Mouse (Mus musculus) stomach, embryonic 15.5 days (tissue): ENCODE data around the gene Krtap5-1. TPM values are rescaled to one million over a fixed set of nuclear protein-coding genes. Genes with fewer than 3 reads are reported as not detected.
A peak's percentile ranks its signal among the peaks of the same experiment; 100 is the strongest.
"Not testable (repeated sequence)": the region's sequence is repeated elsewhere in the genome, so short reads cannot be mapped to it uniquely, and the experiment has no call there.

Experiments
- ATAC-seq: fragments of 200-750 bp; cut with Nextera tagmentation; 2 replicates; pipeline ENCODE4 v1.8.0; 2017; ENCODE audit warnings: low read depth, moderate number of reproducible peaks, moderate TSS enrichment; ENCODE audit not compliant: insufficient read depth, low FRiP score
- H3K27ac ChIP-seq: fragments of 300-500 bp; sonication (generic); 2 replicates; pipeline ENCODE4 v1.5.1; 2015; ENCODE audit warnings: mild to moderate bottlenecking, inconsistent platforms
- H3K27me3 ChIP-seq: fragments of 300-500 bp; sonication (generic); replicated peaks from 2 replicates; pipeline ENCODE4 v1.6.1; 2015; ENCODE audit warnings: inconsistent platforms
- H3K36me3 ChIP-seq: fragments of 300-500 bp; sonication (generic); 2 replicates; pipeline ENCODE4 v1.6.1; 2015; ENCODE audit warnings: inconsistent platforms
- H3K4me1 ChIP-seq: fragments of 300-500 bp; sonication (generic); 2 replicates; pipeline ENCODE4 v1.6.1; 2015; ENCODE audit warnings: inconsistent platforms
- H3K4me2 ChIP-seq: fragments of 300-500 bp; sonication (generic); 2 replicates; pipeline ENCODE4 v1.6.1; 2015; ENCODE audit warnings: mild to moderate bottlenecking, inconsistent platforms
- H3K4me3 ChIP-seq: fragments of 300-500 bp; sonication (generic); replicated peaks from 2 replicates; pipeline ENCODE4 v1.5.1; 2015; ENCODE audit warnings: inconsistent platforms
- H3K9ac ChIP-seq: fragments of 300-500 bp; sonication (generic); 2 replicates; pipeline ENCODE4 v1.6.1; 2015; ENCODE audit warnings: inconsistent platforms
- H3K9me3 ChIP-seq: fragments of 300-500 bp; sonication (generic); 2 replicates; pipeline ENCODE4 v1.6.1; 2016; ENCODE audit warnings: inconsistent platforms
- WGBS: fragments of 180-500 bp; shearing (Covaris S2); methylation state at CpG from one replicate; pipeline ENCODE4 v1.1.7; 2015; 5-methylcytosine and 5-hydroxymethylcytosine counted together
- polyA plus RNA-seq: library from polyadenylated mRNA; unstranded; fragments of >200 nt; fragmentation: Nextera tagmentation; extraction: Ambion mirVana; gene quantifications from 2 replicates; pipeline ENCODE4 v1.2.1, GENCODE M21; 2015

Krtap5-1 gene
- not detected in 2 replicates for polyA plus RNA-seq

DNA sequence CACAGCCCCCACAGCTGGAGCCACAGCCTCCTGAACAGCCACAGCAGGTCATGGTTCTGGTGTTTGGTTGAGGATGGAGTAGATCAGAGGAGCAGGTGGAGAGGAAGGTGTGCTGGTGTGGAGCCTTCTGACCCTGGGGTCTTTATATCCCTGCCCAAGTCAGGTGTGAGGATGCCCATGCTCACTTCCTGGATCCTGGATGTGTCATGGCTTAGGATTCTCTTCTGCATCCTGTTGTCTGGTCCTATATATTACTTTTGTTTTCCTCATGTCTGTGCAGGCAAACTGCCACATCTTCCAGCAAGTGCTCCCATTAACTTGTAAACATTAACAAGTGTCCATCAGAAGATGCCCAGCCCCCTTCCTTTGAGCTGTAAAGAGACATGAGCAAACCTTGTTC, at the start of gene Krtap5-1:
TSS of gene Krtap5-1 (minus strand) at position 101 of the 400 bp plus-strand sequence.
- H3K4me1 ChIP-seq, H3K9ac ChIP-seq, H3K36me3 ChIP-seq, H3K27ac ChIP-seq, H3K9me3 ChIP-seq, H3K4me3 ChIP-seq, H3K27me3 ChIP-seq, H3K4me2 ChIP-seq, ATAC-seq: not testable (repeated sequence)

DNA sequence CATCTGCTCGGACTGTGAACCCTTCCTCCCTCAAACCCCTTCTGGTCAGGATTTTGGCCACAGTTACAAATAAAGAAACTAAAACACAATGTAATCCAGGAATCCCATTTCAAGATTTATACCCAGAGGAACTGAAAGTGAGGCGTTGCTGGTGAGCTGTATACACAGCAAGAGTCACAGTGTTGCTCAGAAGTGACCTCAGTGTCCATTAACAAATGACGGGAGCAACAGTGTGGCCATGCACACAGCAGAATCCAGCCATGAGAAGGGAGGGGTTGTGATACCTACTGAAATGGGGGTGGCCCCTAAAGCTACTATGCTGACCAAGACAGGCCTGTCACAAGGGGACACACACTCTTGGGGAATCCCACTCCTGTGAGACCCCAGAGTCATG, 45.3 kb upstream of the Krtap5-1 start:
- WGBS, result 49% methylated on average over 3 of the region's 3 CpGs
- Histone ChIP-seq H3K27ac (peak overlapping the region; percentile 65), H3K36me3 (no peaks in the 10 kb centered on the region), H3K9me3 (no peaks in the 10 kb centered on the region), H3K27me3 (no peaks in the 10 kb centered on the region), H3K9ac (no peak overlapping the region), H3K4me1 (peaks cover 6% of the 10 kb centered on the region; the same call in 1 of the 2 replicates), H3K4me2 (no peak overlapping the region), H3K4me3 (no peak overlapping the region)
- peak; percentile 24; the same call in 1 of the 2 replicates for ATAC-seq

DNA sequence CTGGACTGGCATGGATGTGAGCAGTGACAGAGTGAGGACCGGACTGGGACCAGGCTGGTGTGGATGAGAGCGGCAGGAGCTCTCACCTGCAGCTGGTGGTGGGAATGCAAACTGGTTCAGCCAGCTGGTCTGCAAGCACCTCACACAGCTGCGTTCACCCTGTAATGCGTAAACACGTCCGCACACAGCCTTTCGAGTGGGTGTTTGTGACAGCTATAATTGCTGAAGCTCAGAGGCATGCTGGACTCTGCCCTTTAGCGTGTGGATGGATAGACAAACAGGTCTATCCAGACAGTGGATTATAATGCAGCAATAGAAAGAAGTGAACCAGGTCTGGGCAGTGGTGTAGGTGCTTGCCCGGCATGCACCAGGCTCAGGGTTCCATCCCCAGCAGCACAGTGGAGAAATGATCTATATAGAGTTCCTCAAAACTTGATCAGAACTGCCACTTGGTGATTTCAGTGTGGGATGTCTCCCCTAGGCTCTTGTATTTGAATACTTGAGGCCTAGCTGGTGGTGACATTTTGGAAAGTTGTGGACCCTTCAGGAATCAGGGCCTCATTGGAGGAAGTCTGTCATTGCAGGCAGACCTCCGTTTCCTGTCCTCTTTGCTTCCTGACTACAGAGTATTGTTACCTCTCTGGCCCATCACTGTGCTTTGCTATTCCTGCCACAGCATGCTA, 44.8 kb upstream of the Krtap5-1 start:
- no peak overlapping the region for H3K4me2 ChIP-seq
- ATAC-seq, result peak; percentile 59; the same call in 1 of the 2 replicates
- H3K9me3 ChIP-seq, result no peaks in the 10 kb centered on the region
- H3K4me3 ChIP-seq, result no peak overlapping the region
- H3K27ac ChIP-seq, result peak overlapping the region; percentile 67
- 49% methylated on average over 10 of the region's 10 CpGs for WGBS
- H3K4me1 ChIP-seq, result peaks cover 6% of the 10 kb centered on the region; the same call in 1 of the 2 replicates
- H3K27me3 ChIP-seq, result no peaks in the 10 kb centered on the region
- no peak overlapping the region for H3K9ac ChIP-seq
- no peaks in the 10 kb centered on the region for H3K36me3 ChIP-seq

DNA sequence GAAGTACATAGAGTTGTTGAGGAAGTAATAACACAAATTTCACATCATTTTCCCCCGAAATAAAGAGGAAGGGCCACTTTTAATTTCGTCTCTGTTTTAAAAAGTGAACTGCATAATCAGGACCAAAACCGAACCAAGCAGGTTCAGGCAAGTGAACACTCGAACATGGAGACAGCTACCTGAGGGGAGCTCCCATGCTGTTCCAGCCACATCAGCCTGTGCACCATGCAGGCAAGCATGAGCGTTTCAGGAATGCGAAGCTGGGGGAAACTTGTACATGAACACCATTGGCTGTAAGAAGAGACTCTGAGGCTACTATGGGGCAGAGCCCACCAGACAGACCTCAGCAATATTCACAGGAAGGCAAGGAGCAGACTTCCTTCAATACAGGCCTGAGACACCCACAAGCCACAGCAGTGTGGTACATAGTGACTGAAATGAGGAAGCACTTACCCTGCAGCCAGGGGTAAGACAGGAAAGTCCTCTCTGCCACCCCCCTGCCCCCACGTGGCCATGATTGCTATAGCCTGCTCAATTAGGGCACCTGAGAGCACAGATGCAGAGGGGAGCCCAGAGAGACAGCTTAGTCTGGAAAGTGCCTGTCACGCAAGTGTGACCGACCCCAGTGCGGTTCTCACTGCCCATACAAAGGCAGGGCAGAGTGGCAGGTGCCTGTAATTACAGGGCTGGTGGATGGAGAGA, 43.5 kb upstream of the Krtap5-1 start:
- H3K4me3 ChIP-seq, result no peak overlapping the region
- no peak overlapping the region; the same call in 1 of the 2 replicates for H3K4me2 ChIP-seq
- H3K27me3 ChIP-seq, result no peaks in the 10 kb centered on the region
- H3K9me3 ChIP-seq, result no peaks in the 10 kb centered on the region
- peaks cover 6% of the 10 kb centered on the region; the same call in 1 of the 2 replicates for H3K4me1 ChIP-seq
- ATAC-seq, result peak; percentile 21; the same call in 1 of the 2 replicates
- no peaks in the 10 kb centered on the region for H3K36me3 ChIP-seq
- H3K27ac ChIP-seq, result peak overlapping the region; percentile 22; the same call in 1 of the 2 replicates
- H3K9ac ChIP-seq, result no peak overlapping the region
- 55% methylated on average over 10 of the region's 10 CpGs for WGBS

DNA sequence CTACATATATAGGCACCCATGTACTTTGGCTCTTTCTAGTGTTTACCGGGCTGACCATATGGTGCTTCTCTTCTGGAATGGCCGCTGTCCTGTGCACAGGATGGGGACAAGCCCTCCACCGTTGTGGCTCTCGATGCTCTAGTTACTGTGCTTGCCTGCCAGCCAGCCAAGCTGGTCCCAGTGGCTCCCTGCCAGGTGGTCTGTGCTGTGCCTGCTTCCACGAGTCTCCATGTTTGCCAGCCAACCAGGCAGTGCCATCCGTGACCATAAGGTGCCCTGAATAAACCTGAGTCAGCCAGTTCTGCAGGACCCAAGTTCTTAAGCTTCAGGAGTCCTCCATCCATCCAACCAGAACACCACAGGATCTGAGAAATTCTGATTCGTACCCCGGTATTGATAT, 38.2 kb upstream of the Krtap5-1 start:
- H3K4me2 ChIP-seq, result no peak overlapping the region
- ATAC-seq, result no peak
- H3K9me3 ChIP-seq, result no peaks in the 10 kb centered on the region
- WGBS, result 88% methylated on average over 8 of the region's 8 CpGs
- H3K36me3 ChIP-seq, result no peaks in the 10 kb centered on the region
- no peak overlapping the region for H3K9ac ChIP-seq
- no peak overlapping the region for H3K27ac ChIP-seq
- peaks cover 13% of the 10 kb centered on the region; the same call in 1 of the 2 replicates for H3K4me1 ChIP-seq
- no peaks in the 10 kb centered on the region for H3K27me3 ChIP-seq
- no peak overlapping the region for H3K4me3 ChIP-seq

DNA sequence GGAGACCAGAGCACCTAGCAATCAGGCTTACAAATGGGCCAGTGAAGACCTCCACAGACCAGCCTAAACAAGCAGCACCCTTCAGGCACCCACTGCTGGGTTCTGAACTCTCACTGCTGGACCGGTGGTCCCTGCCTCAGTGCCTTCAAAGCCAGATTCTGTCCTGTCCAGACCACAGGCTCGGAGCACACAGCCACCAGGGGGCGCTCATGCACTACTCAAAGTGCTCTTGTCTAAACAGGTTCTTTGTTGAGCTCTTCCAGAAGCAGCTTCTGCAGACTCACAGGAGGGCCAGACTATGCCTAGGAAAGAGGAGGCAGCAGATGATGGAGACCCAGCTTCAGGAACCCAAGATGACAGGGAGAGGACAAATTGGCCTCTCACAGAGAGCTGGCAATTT, 37.3 kb upstream of the Krtap5-1 start:
- peaks cover 21% of the 10 kb centered on the region; the same call in 1 of the 2 replicates for H3K4me1 ChIP-seq
- WGBS, result 4% methylated on average over 3 of the region's 3 CpGs
- no peak overlapping the region for H3K4me2 ChIP-seq
- no peak overlapping the region for H3K9ac ChIP-seq
- no peaks in the 10 kb centered on the region for H3K9me3 ChIP-seq
- H3K27me3 ChIP-seq, result no peaks in the 10 kb centered on the region
- no peak overlapping the region for H3K4me3 ChIP-seq
- peak; percentile 72; the same call in 1 of the 2 replicates for ATAC-seq
- H3K36me3 ChIP-seq, result no peaks in the 10 kb centered on the region
- H3K27ac ChIP-seq, result no peak overlapping the region

DNA sequence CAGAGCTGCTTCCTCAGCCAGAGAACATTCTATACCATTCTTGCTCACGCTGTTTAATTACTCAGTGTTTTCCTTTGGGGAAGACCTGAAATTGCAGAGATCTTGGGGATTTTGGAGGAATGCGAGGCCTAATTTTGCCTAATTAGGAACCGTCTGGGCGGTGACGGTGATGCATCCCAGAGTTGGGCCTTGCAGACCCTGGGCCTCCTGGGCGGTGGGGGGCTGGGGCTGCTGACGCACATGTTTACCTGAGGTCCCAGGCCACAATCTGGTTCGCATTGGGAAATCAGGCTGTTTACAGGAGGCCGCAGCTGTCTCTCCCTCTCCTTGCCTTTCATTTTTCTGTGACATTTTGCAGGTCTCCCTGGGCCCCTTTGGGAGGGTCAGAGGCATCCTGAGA, 35.8 kb upstream of the Krtap5-1 start:
- H3K9ac ChIP-seq, ATAC-seq, H3K27me3 ChIP-seq, H3K4me3 ChIP-seq, H3K9me3 ChIP-seq, H3K36me3 ChIP-seq, H3K4me2 ChIP-seq: not testable (repeated sequence)
- H3K4me1 ChIP-seq, result peaks cover 27% of the 10 kb centered on the region; the same call in 1 of the 2 replicates
- H3K27ac ChIP-seq, result peak overlapping the region; percentile 54; the same call in 1 of the 2 replicates
- WGBS, result 63% methylated on average over 6 of the region's 9 CpGs

DNA sequence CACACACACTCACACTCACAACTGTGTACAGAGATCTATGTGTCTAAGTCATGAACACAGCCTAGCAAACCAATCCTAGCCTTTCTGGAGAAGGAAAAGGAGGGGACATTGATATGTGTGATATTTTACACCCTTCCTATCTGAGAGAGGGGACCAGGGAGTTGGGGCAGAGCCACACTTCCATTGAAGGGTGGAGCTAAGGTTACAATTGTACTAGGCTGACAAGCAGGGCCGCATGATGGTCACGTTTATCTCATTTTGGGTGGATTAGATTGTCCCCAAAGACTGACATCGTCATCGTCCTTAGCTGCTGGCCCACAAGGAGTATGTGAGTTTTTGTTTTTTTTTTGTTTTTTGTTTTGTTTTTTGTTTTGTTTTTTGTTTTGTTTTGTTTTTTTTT, 34.4 kb upstream of the Krtap5-1 start:
- Histone ChIP-seq H3K9me3 (no peaks in the 10 kb centered on the region), H3K9ac (no peak overlapping the region), H3K27ac (peak overlapping the region; percentile 63; the same call in 1 of the 2 replicates), H3K36me3 (no peaks in the 10 kb centered on the region), H3K4me1 (peaks cover 33% of the 10 kb centered on the region), H3K27me3 (no peaks in the 10 kb centered on the region), H3K4me2 (no peak overlapping the region), H3K4me3 (no peak overlapping the region)
- no peak for ATAC-seq
- 85% methylated on average over 4 of the region's 4 CpGs for WGBS

DNA sequence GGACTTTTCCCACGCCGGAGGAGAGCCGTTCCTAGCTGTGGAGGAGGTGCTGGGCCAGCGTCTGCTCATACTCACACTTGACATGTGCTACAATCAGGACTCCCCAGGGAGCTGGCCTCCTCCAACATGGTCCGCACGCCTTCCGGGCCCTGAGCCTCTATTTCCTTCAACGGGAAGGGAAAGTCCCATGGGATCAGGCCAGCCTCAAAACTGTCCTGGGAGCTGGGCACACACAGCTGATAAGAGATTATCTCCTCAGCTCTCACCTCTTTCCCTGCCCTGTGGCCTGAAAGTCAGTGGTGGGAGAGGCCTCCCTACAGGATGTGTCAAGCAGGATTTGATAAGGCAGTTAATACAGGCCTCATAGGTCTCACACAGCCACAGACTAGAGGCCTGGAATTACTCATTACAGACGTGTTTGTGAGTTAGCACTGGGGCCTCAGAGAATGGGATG, 33.4 kb upstream of the Krtap5-1 start:
- H3K9me3 ChIP-seq, result no peaks in the 10 kb centered on the region
- H3K27me3 ChIP-seq, result no peaks in the 10 kb centered on the region
- no peaks in the 10 kb centered on the region for H3K36me3 ChIP-seq
- no peak overlapping the region for H3K4me2 ChIP-seq
- H3K27ac ChIP-seq, result peak overlapping the region; percentile 63
- peak; percentile 64 for ATAC-seq
- H3K9ac ChIP-seq, result no peak overlapping the region
- H3K4me1 ChIP-seq, result peaks cover 33% of the 10 kb centered on the region
- 28% methylated on average over 9 of the region's 9 CpGs for WGBS
- no peak overlapping the region for H3K4me3 ChIP-seq

DNA sequence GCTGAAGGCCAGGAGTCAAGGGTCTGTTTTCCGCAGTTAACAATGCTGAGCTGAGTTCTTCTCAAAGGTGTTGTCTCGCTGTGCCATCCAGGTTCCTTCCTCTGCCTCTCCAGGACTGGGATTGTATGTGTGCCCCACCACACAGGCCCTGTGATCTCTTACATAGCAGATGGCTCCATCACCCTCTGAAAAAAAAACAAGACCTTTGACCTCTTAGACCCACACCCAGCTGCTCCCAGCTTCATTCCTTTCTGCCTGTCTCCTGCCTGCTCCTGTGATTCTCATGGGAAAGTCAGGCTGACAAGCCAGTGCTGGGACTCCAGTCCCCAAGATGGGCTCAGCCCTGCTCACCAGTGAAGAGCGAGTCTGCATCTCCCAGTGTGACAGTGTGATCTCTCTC, 31.6 kb upstream of the Krtap5-1 start:
- Histone ChIP-seq H3K4me2 (no peak overlapping the region), H3K27ac (peak overlapping the region; percentile 79; the same call in 1 of the 2 replicates), H3K4me3 (no peak overlapping the region), H3K27me3 (no peaks in the 10 kb centered on the region), H3K9me3 (no peaks in the 10 kb centered on the region), H3K4me1 (peaks cover 29% of the 10 kb centered on the region), H3K36me3 (no peaks in the 10 kb centered on the region), H3K9ac (no peak overlapping the region)
- no peak for ATAC-seq
- WGBS, result 73% methylated on average over 3 of the region's 3 CpGs

DNA sequence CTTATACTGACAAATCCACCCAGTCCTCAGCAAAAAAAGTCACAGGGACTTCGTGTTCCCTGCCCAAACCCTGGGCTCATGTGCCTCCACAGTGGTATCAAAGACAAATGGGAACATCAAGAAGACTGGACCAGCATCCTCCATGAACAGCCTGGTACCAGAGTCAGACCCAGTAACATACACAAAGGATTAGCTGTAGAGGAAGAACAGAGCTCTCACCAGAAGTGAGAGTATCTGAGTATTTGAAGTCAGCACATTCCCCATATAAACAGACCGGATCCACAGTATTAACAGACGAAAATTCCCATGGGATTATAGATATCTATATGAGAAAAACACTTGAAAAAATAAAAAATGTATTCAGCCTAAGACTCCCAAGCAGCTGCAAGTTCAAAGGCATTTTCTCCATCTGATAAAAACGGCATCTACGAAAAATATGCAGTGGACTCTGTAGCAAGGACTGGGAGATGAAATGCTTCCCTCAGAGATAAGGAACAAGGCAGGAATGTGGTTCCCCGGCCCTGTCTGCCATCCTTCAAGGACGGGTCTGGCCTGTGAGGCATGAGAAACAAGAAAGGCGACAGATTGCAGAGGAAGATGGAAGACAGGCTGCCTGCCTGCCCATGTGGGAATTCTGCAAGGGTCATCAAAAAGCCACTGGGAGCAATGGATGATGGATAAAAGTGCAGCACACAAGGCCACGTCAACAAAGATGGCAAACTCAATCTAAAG, 30.0 kb upstream of the Krtap5-1 start:
- WGBS, result 22% methylated on average over 9 of the region's 9 CpGs
- peaks cover 29% of the 10 kb centered on the region for H3K4me1 ChIP-seq
- ATAC-seq, result 0 out of 2 replicates have a peak, but pooled peaks have one; percentile 36
- H3K9me3 ChIP-seq, result no peaks in the 10 kb centered on the region
- H3K27me3 ChIP-seq, result no peaks in the 10 kb centered on the region
- H3K9ac ChIP-seq, result no peak overlapping the region
- H3K4me2 ChIP-seq, result no peak overlapping the region
- H3K36me3 ChIP-seq, result no peaks in the 10 kb centered on the region
- no peak overlapping the region for H3K4me3 ChIP-seq
- H3K27ac ChIP-seq, result peak overlapping the region; percentile 79
